Mouse (Mus musculus): ENCODE data around the gene Foxf1. TPM values are rescaled to one million over a fixed set of nuclear protein-coding genes. Genes with fewer than 3 reads are reported as not detected.

Gene Foxf1
- polyA plus RNA-seq, 1 experiment from 2014 or later, result 1.9 TPM

GRCm38 (mm10) chr8:121086004-121086900, 2.1 kb downstream of the Foxf1 start:
- ATAC-seq (replicated peaks; ENCODE audit: extremely low read depth, insufficient read depth, low FRiP score), result no peak
- Histone ChIP-seq H3K27me3 (ENCODE audit: control insufficient read depth, insufficient read depth, low read length) (peaks cover 96% of the 10 kb centered on the region), H3K9ac (ENCODE audit: low read length) (no peak overlapping the region), H3K4me1 (ENCODE audit: control insufficient read depth, insufficient read depth, low read length) (peaks cover 9% of the 10 kb centered on the region), H3K9me3 (replicated peaks; ENCODE audit: control insufficient read depth, low read length) (no peaks in the 10 kb centered on the region), H3K4me3 (ENCODE audit: low read length) (peak overlapping the region; percentile 63; the same call in 1 of the 2 replicates), H3K36me3 (ENCODE audit: control insufficient read depth, insufficient read depth) (no peaks in the 10 kb centered on the region), H3K27ac (ENCODE audit: low read length) (no peak overlapping the region), H3K4me2 (ENCODE audit: low read depth, low read length) (no peak overlapping the region)
- 47% methylated on average over 19 of the region's 19 CpGs for WGBS

- H3K27ac ChIP-seq (ENCODE audit: low read length), result no peak overlapping the region
- ATAC-seq (replicated peaks; ENCODE audit: extremely low read depth, insufficient read depth, low FRiP score), result no peak
- H3K9me3 ChIP-seq (replicated peaks; ENCODE audit: control insufficient read depth, low read length), result no peaks in the 10 kb centered on the region
- 11% methylated on average over 8 of the region's 8 CpGs for WGBS
- H3K4me2 ChIP-seq (ENCODE audit: low read depth, low read length), result no peak overlapping the region
- H3K27me3 ChIP-seq (ENCODE audit: control insufficient read depth, insufficient read depth, low read length), result peaks cover 86% of the 10 kb centered on the region
- no peaks in the 10 kb centered on the region for H3K36me3 ChIP-seq (ENCODE audit: control insufficient read depth, insufficient read depth)
- no peak overlapping the region for H3K9ac ChIP-seq (ENCODE audit: low read length)
- H3K4me3 ChIP-seq (ENCODE audit: low read length), result no peak overlapping the region
- H3K4me1 ChIP-seq (ENCODE audit: control insufficient read depth, insufficient read depth, low read length), result peaks cover 3% of the 10 kb centered on the region
Observed at GRCm38 (mm10) chr8:121088281-121088680, 4.1 kb downstream of the Foxf1 start.

- Histone ChIP-seq H3K27me3 (ENCODE audit: control insufficient read depth, insufficient read depth, low read length) (peaks cover 86% of the 10 kb centered on the region), H3K4me2 (ENCODE audit: low read depth, low read length) (no peak overlapping the region), H3K9ac (ENCODE audit: low read length) (no peak overlapping the region), H3K27ac (ENCODE audit: low read length) (no peak overlapping the region), H3K36me3 (ENCODE audit: control insufficient read depth, insufficient read depth) (no peaks in the 10 kb centered on the region), H3K4me1 (ENCODE audit: control insufficient read depth, insufficient read depth, low read length) (peaks cover 3% of the 10 kb centered on the region), H3K4me3 (ENCODE audit: low read length) (no peak overlapping the region; the same call in 1 of the 2 replicates), H3K9me3 (replicated peaks; ENCODE audit: control insufficient read depth, low read length) (no peaks in the 10 kb centered on the region)
- no peak for ATAC-seq (replicated peaks; ENCODE audit: extremely low read depth, insufficient read depth, low FRiP score)
- WGBS, result 6% methylated on average over 40 of the region's 40 CpGs
Observed at GRCm38 (mm10) chr8:121088871-121089630, 4.9 kb downstream of the Foxf1 start.

GRCm38 (mm10) chr8:121089631-121090380, 5.6 kb downstream of the Foxf1 start:
- Histone ChIP-seq H3K27ac (ENCODE audit: low read length) (no peak overlapping the region), H3K9me3 (replicated peaks; ENCODE audit: control insufficient read depth, low read length) (no peaks in the 10 kb centered on the region), H3K4me2 (ENCODE audit: low read depth, low read length) (no peak overlapping the region), H3K4me1 (ENCODE audit: control insufficient read depth, insufficient read depth, low read length) (peaks cover 1% of the 10 kb centered on the region; the same call in 1 of the 2 replicates), H3K36me3 (ENCODE audit: control insufficient read depth, insufficient read depth) (no peaks in the 10 kb centered on the region), H3K27me3 (ENCODE audit: control insufficient read depth, insufficient read depth, low read length) (peaks cover 81% of the 10 kb centered on the region), H3K9ac (ENCODE audit: low read length) (no peak overlapping the region), H3K4me3 (ENCODE audit: low read length) (no peak overlapping the region; the same call in 1 of the 2 replicates)
- no peak for ATAC-seq (replicated peaks; ENCODE audit: extremely low read depth, insufficient read depth, low FRiP score)
- WGBS, result 12% methylated on average over 32 of the region's 32 CpGs

GRCm38 (mm10) chr8:121090716-121091115, 6.5 kb downstream of the Foxf1 start:
- peaks cover 72% of the 10 kb centered on the region for H3K27me3 ChIP-seq (ENCODE audit: control insufficient read depth, insufficient read depth, low read length)
- H3K9me3 ChIP-seq (replicated peaks; ENCODE audit: control insufficient read depth, low read length), result no peaks in the 10 kb centered on the region
- H3K4me3 ChIP-seq (ENCODE audit: low read length), result no peak overlapping the region
- H3K9ac ChIP-seq (ENCODE audit: low read length), result no peak overlapping the region
- no peaks in the 10 kb centered on the region for H3K36me3 ChIP-seq (ENCODE audit: control insufficient read depth, insufficient read depth)
- no peak for ATAC-seq (replicated peaks; ENCODE audit: extremely low read depth, insufficient read depth, low FRiP score)
- 7% methylated on average over 1 of the region's 1 CpGs for WGBS
- no peaks in the 10 kb centered on the region for H3K4me1 ChIP-seq (ENCODE audit: control insufficient read depth, insufficient read depth, low read length)
- H3K4me2 ChIP-seq (ENCODE audit: low read depth, low read length), result no peak overlapping the region
- no peak overlapping the region for H3K27ac ChIP-seq (ENCODE audit: low read length)

GRCm38 (mm10) chr8:121092141-121092540, 8.0 kb downstream of the Foxf1 start:
- no peaks in the 10 kb centered on the region for H3K4me1 ChIP-seq (ENCODE audit: control insufficient read depth, insufficient read depth, low read length)
- no peak overlapping the region for H3K9ac ChIP-seq (ENCODE audit: low read length)
- no peak for ATAC-seq (replicated peaks; ENCODE audit: extremely low read depth, insufficient read depth, low FRiP score)
- H3K4me2 ChIP-seq (ENCODE audit: low read depth, low read length), result no peak overlapping the region
- H3K4me3 ChIP-seq (ENCODE audit: low read length), result no peak overlapping the region
- 22% methylated on average over 6 of the region's 6 CpGs for WGBS
- H3K9me3 ChIP-seq (replicated peaks; ENCODE audit: control insufficient read depth, low read length), result no peaks in the 10 kb centered on the region
- H3K36me3 ChIP-seq (ENCODE audit: control insufficient read depth, insufficient read depth), result peaks cover 5% of the 10 kb centered on the region
- H3K27me3 ChIP-seq (ENCODE audit: control insufficient read depth, insufficient read depth, low read length), result peaks cover 58% of the 10 kb centered on the region
- H3K27ac ChIP-seq (ENCODE audit: low read length), result no peak overlapping the region

- Histone ChIP-seq H3K4me2 (ENCODE audit: low read depth, low read length) (peak overlapping the region; percentile 27; the same call in 1 of the 2 replicates), H3K9ac (ENCODE audit: low read length) (no peak overlapping the region), H3K36me3 (ENCODE audit: control insufficient read depth, insufficient read depth) (peaks cover 7% of the 10 kb centered on the region), H3K27me3 (ENCODE audit: control insufficient read depth, insufficient read depth, low read length) (peaks cover 54% of the 10 kb centered on the region), H3K4me1 (ENCODE audit: control insufficient read depth, insufficient read depth, low read length) (no peaks in the 10 kb centered on the region), H3K9me3 (replicated peaks; ENCODE audit: control insufficient read depth, low read length) (no peaks in the 10 kb centered on the region), H3K27ac (ENCODE audit: low read length) (no peak overlapping the region), H3K4me3 (ENCODE audit: low read length) (no peak overlapping the region)
- ATAC-seq (replicated peaks; ENCODE audit: extremely low read depth, insufficient read depth, low FRiP score), result peak; percentile 52
- WGBS, result 3% methylated on average over 16 of the region's 16 CpGs
Observed at GRCm38 (mm10) chr8:121092627-121093026, 8.4 kb downstream of the Foxf1 start.

- peaks cover 46% of the 10 kb centered on the region for H3K27me3 ChIP-seq (ENCODE audit: control insufficient read depth, insufficient read depth, low read length)
- H3K4me2 ChIP-seq (ENCODE audit: low read depth, low read length), result no peak overlapping the region
- no peak for ATAC-seq (replicated peaks; ENCODE audit: extremely low read depth, insufficient read depth, low FRiP score)
- peaks cover 10% of the 10 kb centered on the region for H3K36me3 ChIP-seq (ENCODE audit: control insufficient read depth, insufficient read depth)
- H3K9ac ChIP-seq (ENCODE audit: low read length), result no peak overlapping the region
- 68% methylated on average over 6 of the region's 6 CpGs for WGBS
- H3K27ac ChIP-seq (ENCODE audit: low read length), result no peak overlapping the region
- no peak overlapping the region for H3K4me3 ChIP-seq (ENCODE audit: low read length)
- no peaks in the 10 kb centered on the region for H3K9me3 ChIP-seq (replicated peaks; ENCODE audit: control insufficient read depth, low read length)
- H3K4me1 ChIP-seq (ENCODE audit: control insufficient read depth, insufficient read depth, low read length), result no peaks in the 10 kb centered on the region
Observed at GRCm38 (mm10) chr8:121093496-121093895, 9.3 kb downstream of the Foxf1 start.

All from heart, embryonic 16.5 days (tissue).